Mouse (Mus musculus) kidney, postnatal 14 days (tissue): ENCODE measurements at regions not wholly inside any gene's neighbourhood (a gene's known extent, or its start where the extent isn't known, plus 50 kb on each side); places are given as distances from the start of the nearest gene placed in this dataset.
A peak's percentile ranks its signal among the peaks of the same experiment; 100 is the strongest.

Source experiments
- DNase-seq: peaks from one replicate; pipeline ENCODE4 v3.0.0; 2022; ENCODE audit warnings: mixed read lengths

DNA sequence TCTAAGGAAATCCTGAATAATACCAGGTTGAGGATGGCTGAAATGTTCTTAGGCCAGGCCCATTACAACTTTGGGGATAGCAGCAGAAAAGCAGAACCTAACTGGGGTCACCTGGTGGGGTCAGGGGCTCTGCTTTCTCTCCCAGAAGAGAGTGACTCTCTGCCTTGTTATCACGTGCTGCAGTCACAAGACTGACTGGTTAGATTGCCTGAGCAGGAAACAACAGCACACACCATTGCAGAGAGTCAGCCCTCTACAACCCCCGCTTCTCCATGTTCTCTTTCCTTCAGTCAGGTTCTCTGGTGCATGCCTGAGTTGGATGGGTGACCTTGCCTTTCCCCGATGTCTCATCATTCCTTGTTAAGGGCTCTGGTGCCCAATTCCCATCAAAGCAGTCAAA is 91.2 kb upstream of the Hsd17b12 start:
- no peak for DNase-seq

DNA sequence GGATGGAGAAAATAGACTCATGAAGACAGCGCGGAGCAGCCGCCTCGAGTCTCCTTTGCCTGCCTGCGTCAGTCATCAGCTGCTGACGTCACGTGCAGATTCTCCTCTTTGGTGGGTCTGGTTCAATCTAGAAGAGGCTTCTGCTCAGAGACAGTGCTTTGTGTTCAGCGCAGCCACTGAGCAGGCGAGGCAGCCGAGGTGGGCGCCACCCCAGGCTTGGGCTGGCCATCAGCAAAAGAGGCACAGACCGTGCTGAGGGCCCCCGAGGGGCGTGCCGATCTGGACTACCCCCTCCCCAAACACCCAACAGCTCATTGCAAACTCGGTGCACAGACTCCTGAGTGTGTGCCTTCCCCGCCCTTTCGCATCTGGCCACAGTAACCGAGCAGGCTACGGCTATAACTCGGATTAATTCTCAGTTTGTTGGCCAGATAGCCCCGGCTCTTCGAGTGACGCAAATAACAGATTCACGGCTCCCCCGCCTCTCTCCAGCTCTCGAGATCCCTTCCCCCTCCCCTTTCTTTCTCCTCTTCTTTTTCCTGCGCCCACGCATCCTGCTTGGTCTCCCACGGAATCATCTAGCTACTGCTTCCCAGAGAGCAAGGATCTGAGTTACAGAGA is 89.2 kb upstream of the Hsd17b12 start:
- no peak for DNase-seq

DNA sequence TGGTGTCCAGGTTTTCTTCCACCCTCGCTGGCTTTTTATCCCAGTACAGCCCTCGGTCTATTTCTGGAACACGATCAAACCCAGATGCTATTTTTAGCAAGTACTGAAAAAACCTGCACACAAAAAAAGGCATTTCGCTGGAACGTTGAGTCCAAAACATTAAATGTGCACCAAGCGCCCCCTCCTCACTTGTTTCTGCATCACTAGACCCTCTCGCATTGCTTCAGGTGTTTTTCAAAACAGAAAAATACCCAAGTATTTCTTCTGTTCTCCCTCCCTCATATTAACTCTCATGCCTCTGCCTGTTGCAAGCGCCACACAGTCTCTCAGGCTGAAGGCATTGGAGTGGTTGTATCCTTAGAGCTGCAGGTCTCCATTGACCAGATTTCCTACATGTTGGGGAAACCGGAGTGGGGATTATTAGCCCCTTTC is 88.4 kb upstream of the Hsd17b12 start:
- no peak for DNase-seq

DNA sequence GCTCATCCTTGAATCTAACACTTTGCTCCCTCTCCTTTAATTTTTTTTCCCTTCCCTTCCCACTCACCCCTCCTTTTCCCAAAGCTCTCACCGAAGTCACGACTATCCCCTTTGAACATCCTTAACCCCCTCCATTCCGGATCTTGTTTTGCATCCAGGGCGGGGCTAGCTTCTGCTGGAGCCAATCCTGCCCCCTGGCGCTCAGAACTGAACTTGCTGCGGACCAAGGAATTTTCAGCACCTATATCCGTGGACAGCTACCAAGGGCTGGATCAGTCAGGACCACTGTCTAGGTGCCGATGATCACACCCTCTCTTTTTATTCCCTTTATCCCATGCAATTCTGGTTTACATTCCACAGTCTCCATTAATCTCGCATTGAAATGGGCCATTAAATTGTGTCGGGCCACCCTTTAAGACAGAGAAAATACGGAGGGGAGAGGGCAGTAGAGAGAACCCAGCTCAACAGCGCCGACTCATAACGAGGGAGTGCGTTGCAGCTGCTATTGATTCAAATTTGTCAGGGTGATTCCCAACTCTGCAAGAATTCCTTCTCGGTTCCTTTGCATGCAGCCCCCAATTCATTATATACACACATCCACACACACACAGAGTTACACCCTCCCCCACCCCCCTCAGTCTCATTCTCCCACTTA is 87.7 kb upstream of the Hsd17b12 start:
- peak; percentile 86 for DNase-seq

DNA sequence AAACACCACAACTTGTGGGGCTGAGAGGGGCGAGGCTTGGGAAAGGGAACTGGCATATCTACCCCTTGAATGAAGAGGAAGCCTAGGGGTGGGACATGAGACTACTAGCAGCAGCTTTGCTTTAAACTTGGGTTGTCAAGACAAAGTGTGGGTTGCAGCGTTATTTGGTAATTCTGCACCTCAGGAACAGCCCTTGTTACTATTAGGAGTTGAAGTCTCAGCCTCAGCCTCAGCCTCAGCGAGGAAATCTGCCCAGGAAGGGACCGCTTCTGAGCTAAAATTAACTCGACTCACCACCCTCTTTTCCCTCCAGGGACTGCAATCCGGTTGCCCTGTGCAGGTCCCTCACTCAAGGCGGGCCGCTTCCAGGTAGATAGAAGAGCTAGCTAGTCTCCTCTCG is 86.4 kb upstream of the Hsd17b12 start:
- no peak for DNase-seq

GRCm38 (mm10) chr2:94243053-94243916 is 85.5 kb upstream of the Hsd17b12 start:
- DNase-seq, result no peak

DNA sequence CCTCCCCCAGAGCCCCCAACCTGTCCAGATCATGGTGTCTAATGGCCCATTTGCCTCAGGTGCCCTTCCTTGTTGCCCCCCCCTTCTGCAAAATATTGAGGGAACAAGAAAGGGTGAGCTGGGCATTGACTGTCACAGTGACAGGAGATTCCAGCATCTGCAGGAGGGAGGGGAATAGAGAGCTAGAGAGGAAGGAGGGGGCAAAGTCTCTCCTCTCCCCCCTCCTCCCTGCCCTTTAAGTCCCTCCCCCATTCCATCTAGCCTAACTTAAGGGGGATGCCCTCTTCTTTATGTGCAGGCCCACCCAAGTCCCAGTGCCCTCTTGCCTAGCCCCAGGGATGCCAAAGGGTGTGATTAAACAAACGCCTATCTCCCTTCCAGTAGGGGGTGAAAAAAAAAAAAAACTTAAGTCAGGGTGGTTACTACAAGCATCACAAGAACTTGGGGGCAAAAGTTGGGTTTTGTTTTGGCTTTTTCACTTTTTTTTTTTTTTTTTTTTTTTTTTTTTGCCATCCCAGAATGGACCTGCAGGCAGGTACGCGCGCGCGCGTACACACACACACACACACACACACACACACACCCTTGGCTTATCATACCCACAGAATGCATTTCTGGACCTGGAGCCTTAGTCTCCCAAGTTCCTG is 84.8 kb upstream of the Hsd17b12 start:
- DNase-seq, result no peak

- DNase-seq, result no peak
These were observed 84.3 kb upstream of the Hsd17b12 start for GRCm38 (mm10) chr2:94242051-94242397.

DNA sequence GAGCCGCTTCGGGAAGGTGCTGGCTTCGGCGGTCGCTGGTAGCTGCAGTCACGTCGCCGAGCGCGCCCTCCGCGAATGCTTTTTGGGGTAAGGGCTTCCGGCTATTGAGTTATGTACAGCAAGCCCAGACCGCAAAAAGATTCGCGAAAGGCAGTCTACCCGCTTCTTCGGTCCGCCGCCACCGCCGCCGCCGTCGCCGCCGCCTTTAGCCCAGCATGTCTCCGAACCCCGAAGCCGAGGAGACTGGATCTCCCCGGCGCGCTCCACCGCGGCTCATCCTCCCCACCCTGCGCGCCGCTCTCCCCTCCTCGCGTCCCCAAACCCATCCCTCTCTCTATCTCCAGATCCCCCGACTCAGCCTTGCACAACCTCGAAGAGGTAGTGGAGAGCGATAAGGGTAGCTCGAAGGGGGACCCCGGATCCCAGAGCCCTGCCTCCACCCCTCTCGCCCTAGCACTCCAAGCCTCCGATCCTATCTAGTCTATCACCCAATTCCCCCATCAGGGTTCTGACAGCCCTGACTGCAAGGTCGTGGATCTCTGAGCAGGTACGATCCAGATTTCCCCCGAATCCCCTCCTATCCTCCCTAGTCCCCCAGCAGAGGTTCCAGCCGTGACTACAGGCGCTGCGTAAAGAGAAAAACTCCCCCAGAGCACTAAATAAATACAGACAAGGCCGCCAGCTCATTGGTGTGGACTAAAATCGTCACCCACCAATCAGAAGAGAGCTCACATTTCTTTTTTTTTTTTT is 83.7 kb upstream of the Hsd17b12 start:
- DNase-seq, result no peak

DNA sequence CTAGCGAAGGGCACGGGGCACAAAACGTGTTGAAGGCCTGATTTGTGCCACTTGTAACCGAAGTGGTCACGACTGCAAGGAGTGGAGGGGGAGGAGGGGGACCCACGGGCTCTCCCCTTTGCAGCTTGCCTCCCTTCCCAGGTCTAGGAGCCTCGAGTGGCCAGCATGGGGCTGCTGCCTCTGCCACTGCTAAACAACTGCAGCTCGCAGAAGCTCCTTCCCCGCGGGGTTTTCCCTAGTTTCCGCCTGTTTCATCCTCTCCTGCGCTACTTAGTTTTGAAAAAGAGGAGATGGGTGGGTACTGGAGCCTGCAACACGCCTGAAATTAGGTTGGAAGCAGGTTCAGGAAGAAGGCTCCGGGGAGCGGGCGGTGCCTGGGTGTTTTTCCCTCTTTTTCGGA is 82.6 kb upstream of the Hsd17b12 start:
- DNase-seq, result no peak

- no peak for DNase-seq
These were observed 81.8 kb upstream of the Hsd17b12 start for GRCm38 (mm10) chr2:94239573-94239972.

GRCm38 (mm10) chr2:94236479-94236878 is 78.7 kb upstream of the Hsd17b12 start:
- DNase-seq, result no peak

DNA sequence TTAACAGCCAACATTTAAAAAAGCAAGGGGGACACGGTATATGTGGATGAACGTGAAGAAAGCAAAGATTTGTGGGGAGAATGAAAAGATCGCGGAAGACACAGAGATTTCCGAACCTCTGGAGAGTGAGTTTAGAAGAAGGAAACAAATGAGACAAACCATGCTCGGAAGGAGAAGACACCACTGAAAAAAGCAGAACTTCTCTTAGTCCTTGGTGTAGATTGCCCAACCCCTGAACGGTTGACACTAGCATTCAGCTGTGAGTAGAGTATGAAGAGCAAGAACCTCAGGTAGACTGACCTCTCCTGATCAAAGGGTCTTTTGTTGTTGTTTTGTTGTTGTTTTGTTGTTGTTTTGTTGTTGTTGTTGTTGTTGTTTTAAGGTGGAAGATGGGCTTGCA is 75.8 kb upstream of the Hsd17b12 start:
- DNase-seq, result no peak

DNA sequence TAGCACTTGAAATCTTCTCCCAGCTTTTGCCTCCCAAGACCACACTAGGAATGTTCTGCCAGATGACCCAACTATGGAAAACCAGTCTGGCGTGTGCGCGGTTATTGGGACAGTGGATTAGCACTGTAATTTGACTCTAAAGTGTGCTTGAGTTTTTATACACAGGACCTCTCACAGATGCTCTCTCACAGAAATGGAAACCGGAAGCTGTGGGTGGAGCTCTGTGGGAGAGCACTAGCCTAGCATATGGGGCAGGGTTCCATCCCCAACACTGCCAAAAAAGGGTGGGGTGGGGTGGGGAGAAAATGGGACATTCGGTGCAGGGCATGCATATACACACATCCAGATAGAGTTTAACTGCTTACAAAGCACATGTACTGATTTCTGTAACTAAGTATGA is 61.7 kb upstream of the Hsd17b12 start:
- DNase-seq, result no peak

- DNase-seq, result no peak
These were observed 59.7 kb upstream of the Hsd17b12 start for GRCm38 (mm10) chr2:94217481-94217880.

- DNase-seq, result no peak
These were observed 57.7 kb upstream of the Hsd17b12 start for GRCm38 (mm10) chr2:94215455-94215854.
